Mouse (Mus musculus): ENCODE results near the gene Rims3. TPM values are rescaled to one million over a fixed set of nuclear protein-coding genes. Genes with fewer than 3 reads are reported as not detected.

Rims3 gene
- polyA plus RNA-seq, 1 experiment from 2014 or later = 1.2 TPM

DNA sequence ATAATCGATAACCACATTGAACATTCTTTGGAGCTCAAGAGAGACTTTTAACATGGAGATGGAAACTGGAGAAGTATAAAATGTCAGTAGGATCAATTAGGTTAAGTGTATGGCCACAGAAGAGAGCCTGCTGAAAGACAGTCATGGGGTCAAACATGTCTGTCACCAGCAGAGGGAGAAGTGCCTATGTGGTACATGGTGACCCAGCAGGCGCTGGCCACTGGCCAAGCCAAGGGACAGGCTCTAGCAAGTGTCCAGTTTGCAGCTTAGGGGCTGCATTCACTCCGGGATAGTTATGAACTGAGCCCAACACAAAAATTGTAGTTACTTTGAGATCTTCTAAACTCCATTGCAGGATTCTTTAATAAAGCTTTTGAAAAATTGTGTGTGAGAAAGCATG is 74.1 kb downstream of the Rims3 start:
- H3K4me3 ChIP-seq (replicated peaks) = no peak overlapping the region
- ATAC-seq (replicated peaks; ENCODE audit: low FRiP score) = no peak
- no peak overlapping the region for H3K27ac ChIP-seq
- peaks cover 13% of the 10 kb centered on the region for H3K36me3 ChIP-seq
- H3K9me3 ChIP-seq (replicated peaks) = no peaks in the 10 kb centered on the region
- no peak overlapping the region for H3K4me2 ChIP-seq
- 73% methylated on average over 3 of the region's 3 CpGs for WGBS
- H3K4me1 ChIP-seq = peaks cover 8% of the 10 kb centered on the region
- H3K27me3 ChIP-seq = no peaks in the 10 kb centered on the region
- no peak overlapping the region for H3K9ac ChIP-seq

DNA sequence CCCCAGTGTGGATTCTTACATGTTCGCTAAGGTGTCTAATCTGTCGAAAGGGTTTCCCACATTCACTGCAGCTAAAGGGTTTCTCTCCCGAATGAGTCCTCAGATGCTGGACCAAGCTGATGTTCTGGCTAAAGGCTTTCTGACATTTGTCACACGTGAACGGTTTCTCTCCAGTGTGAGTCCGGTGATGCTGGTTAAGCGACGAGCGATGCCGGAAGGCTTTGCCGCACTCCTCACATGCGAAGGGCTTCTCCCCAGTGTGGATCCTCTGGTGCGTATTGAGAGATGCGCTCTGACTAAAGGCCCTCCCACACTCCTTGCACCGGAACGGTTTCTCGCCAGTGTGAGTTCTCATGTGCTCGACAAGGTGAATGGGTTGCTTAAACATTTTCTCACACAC is 76.1 kb downstream of the Rims3 start:
- WGBS = 94% methylated on average over 18 of the region's 18 CpGs
- H3K4me2 ChIP-seq = no peak overlapping the region

DNA sequence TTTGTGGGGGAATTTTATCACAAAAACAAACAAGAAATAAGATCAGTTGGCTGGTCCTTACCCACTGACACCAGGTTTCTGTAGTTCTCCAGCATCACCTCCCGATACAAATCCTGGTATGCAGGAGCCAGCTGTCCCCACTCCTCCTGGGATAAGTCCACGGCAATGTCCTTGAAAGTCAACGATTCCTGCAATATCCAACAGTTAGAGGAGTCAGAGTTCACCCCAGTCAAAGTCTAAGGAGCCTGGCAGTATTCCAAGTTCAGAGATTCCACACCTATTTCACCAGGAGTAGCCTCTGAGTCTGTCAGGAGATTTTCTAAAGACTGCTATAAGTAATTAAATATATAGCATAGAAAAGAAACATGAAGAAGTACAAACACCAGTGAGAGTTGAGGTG is 80.4 kb downstream of the Rims3 start:
- no peak overlapping the region for H3K4me2 ChIP-seq
- no peaks in the 10 kb centered on the region for H3K9me3 ChIP-seq (replicated peaks)
- no peaks in the 10 kb centered on the region for H3K27me3 ChIP-seq
- no peak overlapping the region for H3K4me3 ChIP-seq (replicated peaks)
- peaks cover 27% of the 10 kb centered on the region for H3K36me3 ChIP-seq
- H3K27ac ChIP-seq = no peak overlapping the region
- H3K4me1 ChIP-seq = no peaks in the 10 kb centered on the region; the same call in 1 of the 2 replicates
- H3K9ac ChIP-seq = no peak overlapping the region
- WGBS = 67% methylated on average over 3 of the region's 3 CpGs
- ATAC-seq (replicated peaks; ENCODE audit: low FRiP score) = no peak

More for the DNA sequence above, 76.1 kb downstream of the Rims3 start:
- Histone ChIP-seq H3K27me3 (no peaks in the 10 kb centered on the region), H3K4me1 (no peaks in the 10 kb centered on the region; the same call in 1 of the 2 replicates), H3K36me3 (peaks cover 27% of the 10 kb centered on the region), H3K27ac (no peak overlapping the region), H3K9me3 (replicated peaks) (no peaks in the 10 kb centered on the region), H3K9ac (no peak overlapping the region), H3K4me3 (replicated peaks) (no peak overlapping the region)
- no peak for ATAC-seq (replicated peaks; ENCODE audit: low FRiP score)

Small RNA genes lying within 50 kb of the gene (microRNA-seq; reads per million reads assigned to microRNA genes)
- not detected for gene Gm23936

Other genes starting within 250 kb of the Rims3 start
- gene Cited4, start 188.2 kb upstream of the Rims3 start, polyA plus RNA-seq (2015; fragmentation: Nextera tagmentation; extraction: Ambion mirVana) = 11.3 and 12.9 TPM in 2 replicates
- gene Kcnq4, start 106.2 kb upstream of the Rims3 start, polyA plus RNA-seq (2015; fragmentation: Nextera tagmentation; extraction: Ambion mirVana) = 0.89 and 1.4 TPM in 2 replicates
- 112 and 115 TPM in 2 replicates for gene Nfyc, start 23.2 kb upstream of the Rims3 start, polyA plus RNA-seq (2015; fragmentation: Nextera tagmentation; extraction: Ambion mirVana)
- 31.4 and 32.7 TPM in 2 replicates for gene Exo5, start 70.2 kb downstream of the Rims3 start, polyA plus RNA-seq (2015; fragmentation: Nextera tagmentation; extraction: Ambion mirVana)
- 9.2 and 11.1 TPM in 2 replicates for gene Zfp69, start 96.9 kb downstream of the Rims3 start, polyA plus RNA-seq (2015; fragmentation: Nextera tagmentation; extraction: Ambion mirVana)
- gene Smap2, start 162.4 kb downstream of the Rims3 start, polyA plus RNA-seq (2015; fragmentation: Nextera tagmentation; extraction: Ambion mirVana) = 14.4 and 15.4 TPM in 2 replicates
- 3.9 and 6.0 TPM in 2 replicates for gene Col9a2, start 184.6 kb downstream of the Rims3 start, polyA plus RNA-seq (2015; fragmentation: Nextera tagmentation; extraction: Ambion mirVana)
- gene Zmpste24, start 243.4 kb downstream of the Rims3 start, polyA plus RNA-seq (2015; fragmentation: Nextera tagmentation; extraction: Ambion mirVana) = 37.8 and 38.1 TPM in 2 replicates

Measured in kidney, embryonic 15.5 days (tissue).